Mouse (Mus musculus): ENCODE measurements around the gene Pmm1.

- TF ChIP-seq CTCF (IDR thresholded peaks at IDR 0.05; ENCODE audit: low read depth, low read length) (peak; percentile 51; the same call in 1 of the 2 replicates), GATA1 (IDR thresholded peaks at IDR 0.05; ENCODE audit: borderline replicate concordance, low read length) (no peak)
Observed at GRCm38 (mm10) chr15:81904939-81905338, 55.8 kb downstream of the Pmm1 start.
